Mouse (Mus musculus) limb, embryonic 12.5 days (tissue): ENCODE results near the gene Rasgrp3. TPM values are rescaled to one million over a fixed set of nuclear protein-coding genes. Genes with fewer than 3 reads are reported as not detected.

ENCODE experiments used
- ATAC-seq: fragments of 200-750 bp; cut with Nextera tagmentation; 2 replicates; pipeline ENCODE4 v1.8.0; 2017; ENCODE audit warnings: low read depth, moderate TSS enrichment; ENCODE audit not compliant: insufficient number of reproducible peaks, insufficient read depth, low FRiP score, low TSS enrichment
- H3K27ac ChIP-seq: fragments of 300-500 bp; sonication (generic); 2 replicates; pipeline ENCODE4 v1.5.1; 2016; ENCODE audit warnings: mild to moderate bottlenecking, moderate library complexity
- H3K27me3 ChIP-seq: fragments of 300-500 bp; sonication (generic); 2 replicates; pipeline ENCODE4 v1.6.1; 2016; ENCODE audit warnings: mild to moderate bottlenecking, moderate library complexity
- H3K36me3 ChIP-seq: fragments of 300-500 bp; sonication (generic); 2 replicates; pipeline ENCODE4 v1.6.1; 2016; ENCODE audit warnings: mild to moderate bottlenecking, moderate library complexity
- H3K4me1 ChIP-seq: fragments of 300-500 bp; sonication (generic); replicated peaks from 2 replicates; pipeline ENCODE4 v1.6.1; 2016
- H3K4me2 ChIP-seq: fragments of 300-500 bp; sonication (generic); 2 replicates; pipeline ENCODE4 v1.6.1; 2016; ENCODE audit warnings: mild to moderate bottlenecking, moderate library complexity
- H3K4me3 ChIP-seq: fragments of 300-500 bp; sonication (generic); replicated peaks from 2 replicates; pipeline ENCODE4 v1.5.1; 2016; ENCODE audit warnings: mild to moderate bottlenecking
- H3K9ac ChIP-seq: fragments of 300-500 bp; sonication (generic); replicated peaks from 2 replicates; pipeline ENCODE4 v1.6.1; 2016; ENCODE audit warnings: mild to moderate bottlenecking, moderate library complexity
- H3K9me3 ChIP-seq: fragments of 300-500 bp; sonication (generic); 2 replicates; pipeline ENCODE4 v1.6.1; 2016; ENCODE audit warnings: mild to moderate bottlenecking, moderate library complexity
- WGBS: fragments of 180-500 bp; shearing (Covaris S2); methylation state at CpG from one replicate; pipeline ENCODE4 v1.1.7; 2016; 5-methylcytosine and 5-hydroxymethylcytosine counted together
- polyA plus RNA-seq: library from polyadenylated mRNA; unstranded; fragments of >200 nt; fragmentation: Nextera tagmentation; extraction: Ambion mirVana; gene quantifications from 2 replicates; pipeline ENCODE4 v1.2.1, GENCODE M21; 2016

Gene Rasgrp3
- polyA plus RNA-seq, 1 experiment from 2014 or later = 6.4 TPM

- no peak for ATAC-seq
Measured at GRCm38 (mm10) chr17:75522347-75523065, 86.8 kb downstream of the Rasgrp3 start.

GRCm38 (mm10) chr17:75523812-75524211, 88.1 kb downstream of the Rasgrp3 start:
- no peaks in the 10 kb centered on the region for H3K36me3 ChIP-seq

More at GRCm38 (mm10) chr17:75522347-75523065, 86.8 kb downstream of the Rasgrp3 start:
- 21% methylated on average over 9 of the region's 9 CpGs for WGBS
- H3K4me1 ChIP-seq = 0 out of 2 replicates have a peak, but pooled peaks cover 7% of the 10 kb centered on the region
- no peak overlapping the region for H3K27ac ChIP-seq
- H3K4me3 ChIP-seq = no peak overlapping the region
- no peaks in the 10 kb centered on the region for H3K36me3 ChIP-seq
- H3K4me2 ChIP-seq = no peak overlapping the region
- no peaks in the 10 kb centered on the region for H3K27me3 ChIP-seq
- no peak overlapping the region for H3K9ac ChIP-seq
- no peaks in the 10 kb centered on the region for H3K9me3 ChIP-seq

GRCm38 (mm10) chr17:75526411-75526810, 90.7 kb downstream of the Rasgrp3 start:
- no peaks in the 10 kb centered on the region for H3K9me3 ChIP-seq
- H3K36me3 ChIP-seq = no peaks in the 10 kb centered on the region
- no peak overlapping the region for H3K9ac ChIP-seq
- WGBS = 96% methylated on average over 1 of the region's 1 CpGs
- ATAC-seq = no peak
- no peaks in the 10 kb centered on the region for H3K27me3 ChIP-seq
- no peak overlapping the region for H3K4me3 ChIP-seq
- no peak overlapping the region for H3K4me2 ChIP-seq
- H3K27ac ChIP-seq = no peak overlapping the region
- 0 out of 2 replicates have a peak, but pooled peaks cover 7% of the 10 kb centered on the region for H3K4me1 ChIP-seq

More at GRCm38 (mm10) chr17:75523812-75524211, 88.1 kb downstream of the Rasgrp3 start:
- H3K9me3 ChIP-seq = no peaks in the 10 kb centered on the region
- no peak overlapping the region for H3K4me3 ChIP-seq
- 68% methylated on average over 3 of the region's 3 CpGs for WGBS
- H3K4me1 ChIP-seq = 0 out of 2 replicates have a peak, but pooled peaks cover 7% of the 10 kb centered on the region
- no peaks in the 10 kb centered on the region for H3K27me3 ChIP-seq
- H3K9ac ChIP-seq = no peak overlapping the region
- H3K4me2 ChIP-seq = no peak overlapping the region
- ATAC-seq = no peak
- H3K27ac ChIP-seq = no peak overlapping the region

- no peaks in the 10 kb centered on the region for H3K36me3 ChIP-seq
- H3K9ac ChIP-seq = no peak overlapping the region
- H3K4me2 ChIP-seq = no peak overlapping the region
- no peaks in the 10 kb centered on the region for H3K9me3 ChIP-seq
- no peaks in the 10 kb centered on the region for H3K27me3 ChIP-seq
- H3K4me3 ChIP-seq = no peak overlapping the region
- WGBS = 94% methylated on average over 14 of the region's 14 CpGs
- H3K4me1 ChIP-seq = no peaks in the 10 kb centered on the region
- ATAC-seq = no peak
- no peak overlapping the region for H3K27ac ChIP-seq
Measured at GRCm38 (mm10) chr17:75529222-75529935, 93.7 kb downstream of the Rasgrp3 start.

- ATAC-seq = no peak
- H3K36me3 ChIP-seq = peaks cover 15% of the 10 kb centered on the region; the same call in 1 of the 2 replicates
- H3K9me3 ChIP-seq = no peaks in the 10 kb centered on the region
- 75% methylated on average over 6 of the region's 6 CpGs for WGBS
- H3K4me3 ChIP-seq = no peak overlapping the region
- H3K4me2 ChIP-seq = no peak overlapping the region
- no peaks in the 10 kb centered on the region for H3K27me3 ChIP-seq
- no peaks in the 10 kb centered on the region for H3K4me1 ChIP-seq
- no peak overlapping the region for H3K27ac ChIP-seq
- no peak overlapping the region for H3K9ac ChIP-seq
Measured at GRCm38 (mm10) chr17:75532469-75532986, 96.8 kb downstream of the Rasgrp3 start.

- no peak overlapping the region for H3K9ac ChIP-seq
- WGBS = 71% methylated on average over 12 of the region's 12 CpGs
- H3K36me3 ChIP-seq = peaks cover 30% of the 10 kb centered on the region
- no peak overlapping the region for H3K27ac ChIP-seq
- H3K9me3 ChIP-seq = no peaks in the 10 kb centered on the region
- H3K4me2 ChIP-seq = no peak overlapping the region
- H3K4me3 ChIP-seq = no peak overlapping the region
- H3K27me3 ChIP-seq = no peaks in the 10 kb centered on the region
- H3K4me1 ChIP-seq = no peaks in the 10 kb centered on the region
- ATAC-seq = no peak
Measured at GRCm38 (mm10) chr17:75534314-75535020, 98.8 kb downstream of the Rasgrp3 start.

- Histone ChIP-seq H3K9me3 (no peaks in the 10 kb centered on the region), H3K4me2 (no peak overlapping the region), H3K4me3 (no peak overlapping the region), H3K9ac (no peak overlapping the region), H3K27me3 (no peaks in the 10 kb centered on the region), H3K27ac (no peak overlapping the region), H3K4me1 (no peaks in the 10 kb centered on the region), H3K36me3 (peaks cover 36% of the 10 kb centered on the region)
- no peak for ATAC-seq
- 90% methylated on average over 4 of the region's 4 CpGs for WGBS
Measured at GRCm38 (mm10) chr17:75535612-75536011, 99.9 kb downstream of the Rasgrp3 start.

- WGBS = 43% methylated on average over 6 of the region's 6 CpGs
Measured at GRCm38 (mm10) chr17:75536396-75537049, 100.8 kb downstream of the Rasgrp3 start.

GRCm38 (mm10) chr17:75537050-75537445, 101.4 kb downstream of the Rasgrp3 start:
- ATAC-seq = no peak
- no peak overlapping the region for H3K4me3 ChIP-seq
- H3K4me1 ChIP-seq = no peaks in the 10 kb centered on the region
- H3K27me3 ChIP-seq = no peaks in the 10 kb centered on the region
- no peak overlapping the region for H3K27ac ChIP-seq
- 87% methylated on average over 7 of the region's 7 CpGs for WGBS
- no peak overlapping the region for H3K4me2 ChIP-seq
- peaks cover 39% of the 10 kb centered on the region for H3K36me3 ChIP-seq
- no peak overlapping the region for H3K9ac ChIP-seq
- no peaks in the 10 kb centered on the region for H3K9me3 ChIP-seq

More at GRCm38 (mm10) chr17:75536396-75537049, 100.8 kb downstream of the Rasgrp3 start:
- H3K9ac ChIP-seq = no peak overlapping the region
- no peaks in the 10 kb centered on the region for H3K27me3 ChIP-seq
- no peak for ATAC-seq
- no peaks in the 10 kb centered on the region for H3K9me3 ChIP-seq
- peaks cover 36% of the 10 kb centered on the region for H3K36me3 ChIP-seq
- no peak overlapping the region for H3K4me3 ChIP-seq
- H3K27ac ChIP-seq = no peak overlapping the region
- H3K4me1 ChIP-seq = no peaks in the 10 kb centered on the region
- no peak overlapping the region for H3K4me2 ChIP-seq

- Histone ChIP-seq H3K4me2 (no peak overlapping the region), H3K27ac (no peak overlapping the region), H3K9ac (no peak overlapping the region), H3K9me3 (no peaks in the 10 kb centered on the region), H3K4me1 (no peaks in the 10 kb centered on the region), H3K27me3 (no peaks in the 10 kb centered on the region), H3K4me3 (no peak overlapping the region), H3K36me3 (peaks cover 46% of the 10 kb centered on the region)
- ATAC-seq = no peak
- 96% methylated on average over 12 of the region's 12 CpGs for WGBS
Measured at GRCm38 (mm10) chr17:75538431-75538830, 102.7 kb downstream of the Rasgrp3 start.
